Mouse (Mus musculus) forebrain, embryonic 14.5 days (tissue): Measurements from ENCODE around the gene Epx. TPM values are rescaled to one million over a fixed set of nuclear protein-coding genes. Genes with fewer than 3 reads are reported as not detected.

Experiments used
- ATAC-seq: fragments of 200-750 bp; cut with Nextera tagmentation; 2 replicates; pipeline ENCODE4 v1.8.0; 2017; ENCODE audit warnings: mild to moderate bottlenecking, moderate library complexity
- DNase-seq: peaks from one replicate; pipeline ENCODE4 v3.0.0-alpha.2; 2015; ENCODE audit warnings: low spot score
- H3K27ac ChIP-seq: fragments of 300-500 bp; sonication (generic); 2 replicates; pipeline ENCODE4 v1.5.1; 2014; ENCODE audit warnings: low read depth, mild to moderate bottlenecking, control low read depth, low read length, moderate library complexity
- H3K27me3 ChIP-seq: fragments of 300-500 bp; sonication (generic); replicated peaks from 2 replicates; pipeline ENCODE4 v1.6.1; 2014; ENCODE audit warnings: low read length, control low read depth, mixed read lengths; ENCODE audit not compliant: control insufficient read depth, insufficient read depth
- H3K36me3 ChIP-seq: fragments of 300-500 bp; sonication (generic); 2 replicates; pipeline ENCODE4 v1.6.1; 2014; ENCODE audit warnings: low read length, control low read depth; ENCODE audit not compliant: control insufficient read depth, insufficient read depth
- H3K4me1 ChIP-seq: fragments of 300-500 bp; sonication (generic); 2 replicates; pipeline ENCODE4 v1.6.1; 2014; ENCODE audit warnings: antibody characterized with exemption, low read length, control low read depth; ENCODE audit not compliant: control insufficient read depth, insufficient read depth
- H3K4me2 ChIP-seq: fragments of 300-500 bp; sonication (generic); 2 replicates; pipeline ENCODE4 v1.6.1; 2014; ENCODE audit warnings: mild to moderate bottlenecking, control low read depth, low read length
- H3K4me3 ChIP-seq: fragments of 300-500 bp; sonication (generic); 2 replicates; pipeline ENCODE4 v1.5.1; 2014; ENCODE audit warnings: low read depth, low read length, control low read depth
- H3K9ac ChIP-seq: fragments of 300-500 bp; sonication (generic); 2 replicates; pipeline ENCODE4 v1.6.1; 2014; ENCODE audit warnings: mild to moderate bottlenecking, low read length, control low read depth, moderate library complexity
- H3K9me3 ChIP-seq: fragments of 300-500 bp; sonication (generic); replicated peaks from 2 replicates; pipeline ENCODE4 v1.6.1; 2016; ENCODE audit warnings: low read length, control low read depth, mixed read lengths; ENCODE audit not compliant: control insufficient read depth
- WGBS: fragments of 180-500 bp; shearing (Covaris S2); extraction: QIAGEN DNeasy Blood & Tissue Kit; methylation state at CpG from one replicate; pipeline ENCODE4 v1.1.7; 2014; 5-methylcytosine and 5-hydroxymethylcytosine counted together
- polyA plus RNA-seq: library from polyadenylated mRNA; unstranded; fragments of >200 nt; fragmentation: Nextera tagmentation; extraction: Ambion mirVana; gene quantifications from 2 replicates; pipeline ENCODE4 v1.2.1, GENCODE M21; 2014

Gene Epx
- polyA plus RNA-seq, 1 experiment from 2014 or later, result 0.19 TPM

- peak; percentile 54; the same call in 1 of the 2 replicates for ATAC-seq
Measured at GRCm38 (mm10) chr11:87853597-87853954, 21.8 kb downstream of the Epx start.

GRCm38 (mm10) chr11:87852690-87853596 is 22.4 kb downstream of the Epx start, which contains the start of gene Mks1:
Mks1 (plus strand) TSS chr11:87853215.
- peaks cover 14% of the 10 kb centered on the region; the same call in 1 of the 2 replicates for H3K36me3 ChIP-seq
- peak within 1 kb of the TSS; percentile 48 for H3K4me2 ChIP-seq
- peak; percentile 98 for DNase-seq
- H3K4me1 ChIP-seq, result 0 out of 2 replicates have a peak, but pooled peaks cover 3% of the 10 kb centered on the region
- peak within 1 kb of the TSS; percentile 56 for H3K27ac ChIP-seq
- H3K27me3 ChIP-seq, result no peaks in the 10 kb centered on the region
- WGBS, result 4% methylated on average over 40 of the region's 40 CpGs
- H3K9ac ChIP-seq, result peak within 1 kb of the TSS; percentile 63
- H3K9me3 ChIP-seq, result no peaks in the 10 kb centered on the region
- peak within 1 kb of the TSS; percentile 53 for H3K4me3 ChIP-seq
- peak; percentile 99 for ATAC-seq

More at GRCm38 (mm10) chr11:87853597-87853954, 21.8 kb downstream of the Epx start:
- Histone ChIP-seq H3K36me3 (peaks cover 20% of the 10 kb centered on the region), H3K9ac (peak overlapping the region; percentile 63), H3K4me3 (peak overlapping the region; percentile 53), H3K4me1 (0 out of 2 replicates have a peak, but pooled peaks cover 3% of the 10 kb centered on the region), H3K9me3 (no peaks in the 10 kb centered on the region), H3K27me3 (no peaks in the 10 kb centered on the region), H3K27ac (peak overlapping the region; percentile 56; the same call in 1 of the 2 replicates), H3K4me2 (peak overlapping the region; percentile 48)
- peak; percentile 4 for DNase-seq
- WGBS, result 35% methylated on average over 8 of the region's 8 CpGs

GRCm38 (mm10) chr11:87847884-87848283 is 27.5 kb downstream of the Epx start:
- Histone ChIP-seq H3K27ac (no peak overlapping the region), H3K9ac (no peak overlapping the region), H3K9me3 (no peaks in the 10 kb centered on the region), H3K27me3 (no peaks in the 10 kb centered on the region), H3K36me3 (no peaks in the 10 kb centered on the region), H3K4me2 (no peak overlapping the region), H3K4me3 (no peak overlapping the region), H3K4me1 (no peaks in the 10 kb centered on the region)
- WGBS, result 70% methylated on average over 6 of the region's 6 CpGs
- DNase-seq (peak; percentile 2), ATAC-seq (no peak)

- no peaks in the 10 kb centered on the region for H3K4me1 ChIP-seq
- no peaks in the 10 kb centered on the region for H3K9me3 ChIP-seq
- ATAC-seq, result no peak
- no peak overlapping the region for H3K4me2 ChIP-seq
- H3K27me3 ChIP-seq, result no peaks in the 10 kb centered on the region
- no peak overlapping the region for H3K27ac ChIP-seq
- no peaks in the 10 kb centered on the region for H3K36me3 ChIP-seq
- H3K4me3 ChIP-seq, result no peak overlapping the region
- 84% methylated on average over 12 of the region's 12 CpGs for WGBS
- no peak overlapping the region for H3K9ac ChIP-seq
- no peak for DNase-seq
Measured at GRCm38 (mm10) chr11:87846968-87847600, 28.3 kb downstream of the Epx start.

GRCm38 (mm10) chr11:87841436-87841835 is 33.9 kb downstream of the Epx start:
- H3K4me3 ChIP-seq, result no peak overlapping the region
- H3K9ac ChIP-seq, result no peak overlapping the region
- H3K27me3 ChIP-seq, result no peaks in the 10 kb centered on the region
- H3K4me2 ChIP-seq, result no peak overlapping the region
- ATAC-seq (no peak), DNase-seq (no peak)
- H3K36me3 ChIP-seq, result no peaks in the 10 kb centered on the region
- H3K9me3 ChIP-seq, result no peaks in the 10 kb centered on the region
- no peak overlapping the region for H3K27ac ChIP-seq
- 90% methylated on average over 3 of the region's 3 CpGs for WGBS
- H3K4me1 ChIP-seq, result no peaks in the 10 kb centered on the region

- DNase-seq (no peak), ATAC-seq (no peak)
- Histone ChIP-seq H3K27ac (no peak overlapping the region), H3K36me3 (no peaks in the 10 kb centered on the region), H3K9me3 (no peaks in the 10 kb centered on the region), H3K9ac (no peak overlapping the region), H3K27me3 (no peaks in the 10 kb centered on the region), H3K4me2 (no peak overlapping the region), H3K4me3 (no peak overlapping the region), H3K4me1 (no peaks in the 10 kb centered on the region)
- 82% methylated on average over 8 of the region's 8 CpGs for WGBS
Measured at GRCm38 (mm10) chr11:87840676-87841075, 34.7 kb downstream of the Epx start.

GRCm38 (mm10) chr11:87828239-87828900 is 47.0 kb downstream of the Epx start, which contains the start of gene Lpo:
Lpo (minus strand) TSS chr11:87828289.
- Histone ChIP-seq H3K27ac (no peak within 1 kb of the TSS), H3K4me1 (0 out of 2 replicates have a peak, but pooled peaks cover 2% of the 10 kb centered on the region), H3K9me3 (no peaks in the 10 kb centered on the region), H3K36me3 (no peaks in the 10 kb centered on the region), H3K4me3 (no peak within 1 kb of the TSS), H3K27me3 (no peaks in the 10 kb centered on the region), H3K9ac (no peak within 1 kb of the TSS), H3K4me2 (no peak within 1 kb of the TSS)
- DNase-seq (no peak), ATAC-seq (no peak)
- WGBS, result 25% methylated on average over 10 of the region's 10 CpGs

- Histone ChIP-seq H3K9ac (no peak overlapping the region), H3K4me3 (no peak overlapping the region), H3K27ac (no peak overlapping the region), H3K36me3 (no peaks in the 10 kb centered on the region), H3K9me3 (no peaks in the 10 kb centered on the region), H3K27me3 (no peaks in the 10 kb centered on the region), H3K4me2 (no peak overlapping the region), H3K4me1 (0 out of 2 replicates have a peak, but pooled peaks cover 3% of the 10 kb centered on the region)
- 46% methylated on average over 5 of the region's 5 CpGs for WGBS
- ATAC-seq (no peak), DNase-seq (no peak)
Measured at GRCm38 (mm10) chr11:87821502-87821901, 53.8 kb downstream of the Epx start.
